Mouse (Mus musculus): ENCODE data around the gene Sh3gl2. TPM values are rescaled to one million over a fixed set of nuclear protein-coding genes. Genes with fewer than 3 reads are reported as not detected.
A peak's percentile ranks its signal among the peaks of the same experiment; 100 is the strongest.

Sh3gl2 gene
- polyA plus RNA-seq, 1 experiment from 2014 or later, result 66.1 TPM

GRCm38 (mm10) chr4:85267456-85267855, 62.5 kb downstream of the Sh3gl2 start:
- H3K4me3 ChIP-seq (replicated peaks; ENCODE audit: low read depth, low read length), result no peak overlapping the region
- H3K9me3 ChIP-seq (ENCODE audit: control insufficient read depth, low read length), result no peaks in the 10 kb centered on the region
- DNase-seq (no peak), ATAC-seq (ENCODE audit: low FRiP score, low TSS enrichment) (no peak)
- 71% methylated on average over 2 of the region's 2 CpGs for WGBS
- H3K36me3 ChIP-seq (ENCODE audit: control insufficient read depth, insufficient read depth, low read length), result no peaks in the 10 kb centered on the region
- H3K27ac ChIP-seq (replicated peaks; ENCODE audit: low read depth, low read length), result no peak overlapping the region
- H3K27me3 ChIP-seq (ENCODE audit: control insufficient read depth, insufficient read depth, low read length), result no peaks in the 10 kb centered on the region
- H3K4me2 ChIP-seq (ENCODE audit: low read length), result no peak overlapping the region
- no peak overlapping the region for H3K9ac ChIP-seq (replicated peaks; ENCODE audit: low read length)
- peaks cover 4% of the 10 kb centered on the region for H3K4me1 ChIP-seq (ENCODE audit: control insufficient read depth, insufficient read depth, low read length)

- H3K4me2 ChIP-seq (ENCODE audit: low read length), result no peak overlapping the region
- no peak overlapping the region for H3K4me3 ChIP-seq (replicated peaks; ENCODE audit: low read depth, low read length)
- DNase-seq (peak; percentile 17), ATAC-seq (ENCODE audit: low FRiP score, low TSS enrichment) (peak; percentile 50; the same call in 1 of the 2 replicates)
- no peak overlapping the region for H3K27ac ChIP-seq (replicated peaks; ENCODE audit: low read depth, low read length)
- 75% methylated on average over 4 of the region's 4 CpGs for WGBS
- no peaks in the 10 kb centered on the region for H3K9me3 ChIP-seq (ENCODE audit: control insufficient read depth, low read length)
- H3K4me1 ChIP-seq (ENCODE audit: control insufficient read depth, insufficient read depth, low read length), result peaks cover 6% of the 10 kb centered on the region
- no peaks in the 10 kb centered on the region for H3K36me3 ChIP-seq (ENCODE audit: control insufficient read depth, insufficient read depth, low read length)
- no peaks in the 10 kb centered on the region for H3K27me3 ChIP-seq (ENCODE audit: control insufficient read depth, insufficient read depth, low read length)
- no peak overlapping the region for H3K9ac ChIP-seq (replicated peaks; ENCODE audit: low read length)
These were observed 68.0 kb downstream of the Sh3gl2 start for GRCm38 (mm10) chr4:85272877-85273276.

DNA sequence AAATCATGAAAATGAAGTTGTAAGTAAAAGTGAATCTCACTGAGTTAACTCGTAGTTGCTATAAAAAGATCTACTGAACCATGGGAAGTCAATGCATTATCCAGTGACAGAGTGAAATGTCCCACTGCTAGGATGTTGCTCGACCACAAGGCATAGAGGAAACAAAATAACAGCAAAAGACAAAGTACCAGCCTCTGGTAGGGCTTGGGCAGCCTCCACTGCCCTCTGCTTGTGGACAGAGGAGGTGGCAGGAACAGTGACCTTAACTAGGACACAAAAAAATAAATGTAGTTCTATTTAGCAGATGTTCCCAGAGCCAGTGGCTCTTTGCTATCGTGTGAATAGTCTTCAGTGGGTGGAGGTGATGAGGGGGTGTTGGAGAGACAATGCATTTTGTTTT, 68.5 kb downstream of the Sh3gl2 start:
- no peaks in the 10 kb centered on the region for H3K27me3 ChIP-seq (ENCODE audit: control insufficient read depth, insufficient read depth, low read length)
- no peak overlapping the region for H3K4me3 ChIP-seq (replicated peaks; ENCODE audit: low read depth, low read length)
- ATAC-seq (ENCODE audit: low FRiP score, low TSS enrichment) (no peak), DNase-seq (no peak)
- H3K27ac ChIP-seq (replicated peaks; ENCODE audit: low read depth, low read length), result no peak overlapping the region
- WGBS, result 73% methylated on average over 3 of the region's 3 CpGs
- no peaks in the 10 kb centered on the region for H3K9me3 ChIP-seq (ENCODE audit: control insufficient read depth, low read length)
- H3K4me1 ChIP-seq (ENCODE audit: control insufficient read depth, insufficient read depth, low read length), result peaks cover 6% of the 10 kb centered on the region
- H3K36me3 ChIP-seq (ENCODE audit: control insufficient read depth, insufficient read depth, low read length), result no peaks in the 10 kb centered on the region
- no peak overlapping the region for H3K9ac ChIP-seq (replicated peaks; ENCODE audit: low read length)
- H3K4me2 ChIP-seq (ENCODE audit: low read length), result no peak overlapping the region

- WGBS, result 95% methylated on average over 9 of the region's 9 CpGs
- H3K9me3 ChIP-seq (ENCODE audit: control insufficient read depth, low read length), result no peaks in the 10 kb centered on the region
- H3K27ac ChIP-seq (replicated peaks; ENCODE audit: low read depth, low read length), result no peak overlapping the region
- H3K36me3 ChIP-seq (ENCODE audit: control insufficient read depth, insufficient read depth, low read length), result no peaks in the 10 kb centered on the region
- H3K27me3 ChIP-seq (ENCODE audit: control insufficient read depth, insufficient read depth, low read length), result no peaks in the 10 kb centered on the region
- H3K9ac ChIP-seq (replicated peaks; ENCODE audit: low read length), result no peak overlapping the region
- ATAC-seq (ENCODE audit: low FRiP score, low TSS enrichment) (no peak), DNase-seq (no peak)
- no peak overlapping the region for H3K4me3 ChIP-seq (replicated peaks; ENCODE audit: low read depth, low read length)
- H3K4me1 ChIP-seq (ENCODE audit: control insufficient read depth, insufficient read depth, low read length), result no peaks in the 10 kb centered on the region
- H3K4me2 ChIP-seq (ENCODE audit: low read length), result no peak overlapping the region
These were observed 78.2 kb downstream of the Sh3gl2 start for GRCm38 (mm10) chr4:85283151-85283550.

GRCm38 (mm10) chr4:85289990-85290389, 85.1 kb downstream of the Sh3gl2 start:
- no peak overlapping the region for H3K4me3 ChIP-seq (replicated peaks; ENCODE audit: low read depth, low read length)
- DNase-seq (no peak), ATAC-seq (ENCODE audit: low FRiP score, low TSS enrichment) (no peak)
- no peak overlapping the region for H3K27ac ChIP-seq (replicated peaks; ENCODE audit: low read depth, low read length)
- H3K27me3 ChIP-seq (ENCODE audit: control insufficient read depth, insufficient read depth, low read length), result no peaks in the 10 kb centered on the region
- no peaks in the 10 kb centered on the region for H3K4me1 ChIP-seq (ENCODE audit: control insufficient read depth, insufficient read depth, low read length)
- no peak overlapping the region for H3K4me2 ChIP-seq (ENCODE audit: low read length)
- H3K9me3 ChIP-seq (ENCODE audit: control insufficient read depth, low read length), result no peaks in the 10 kb centered on the region
- WGBS, result 78% methylated on average over 1 of the region's 1 CpGs
- no peaks in the 10 kb centered on the region for H3K36me3 ChIP-seq (ENCODE audit: control insufficient read depth, insufficient read depth, low read length)
- H3K9ac ChIP-seq (replicated peaks; ENCODE audit: low read length), result no peak overlapping the region

- no peak for DNase-seq
- no peak for ATAC-seq (ENCODE audit: low FRiP score, low TSS enrichment)
- H3K9me3 ChIP-seq (ENCODE audit: control insufficient read depth, low read length), result no peaks in the 10 kb centered on the region
- no peak overlapping the region for H3K27ac ChIP-seq (replicated peaks; ENCODE audit: low read depth, low read length)
- 88% methylated on average over 4 of the region's 4 CpGs for WGBS
- H3K4me3 ChIP-seq (replicated peaks; ENCODE audit: low read depth, low read length), result no peak overlapping the region
- H3K9ac ChIP-seq (replicated peaks; ENCODE audit: low read length), result no peak overlapping the region
- H3K27me3 ChIP-seq (ENCODE audit: control insufficient read depth, insufficient read depth, low read length), result no peaks in the 10 kb centered on the region
- no peaks in the 10 kb centered on the region for H3K4me1 ChIP-seq (ENCODE audit: control insufficient read depth, insufficient read depth, low read length)
- H3K36me3 ChIP-seq (ENCODE audit: control insufficient read depth, insufficient read depth, low read length), result no peaks in the 10 kb centered on the region
- H3K4me2 ChIP-seq (ENCODE audit: low read length), result no peak overlapping the region
These were observed 86.4 kb downstream of the Sh3gl2 start for GRCm38 (mm10) chr4:85291296-85291695.

GRCm38 (mm10) chr4:85293368-85293767, 88.4 kb downstream of the Sh3gl2 start:
- H3K4me1 ChIP-seq (ENCODE audit: control insufficient read depth, insufficient read depth, low read length), result no peaks in the 10 kb centered on the region
- no peak overlapping the region for H3K4me2 ChIP-seq (ENCODE audit: low read length)
- H3K27ac ChIP-seq (replicated peaks; ENCODE audit: low read depth, low read length), result no peak overlapping the region
- H3K36me3 ChIP-seq (ENCODE audit: control insufficient read depth, insufficient read depth, low read length), result no peaks in the 10 kb centered on the region
- no peak overlapping the region for H3K4me3 ChIP-seq (replicated peaks; ENCODE audit: low read depth, low read length)
- 74% methylated on average over 3 of the region's 3 CpGs for WGBS
- no peak overlapping the region for H3K9ac ChIP-seq (replicated peaks; ENCODE audit: low read length)
- H3K27me3 ChIP-seq (ENCODE audit: control insufficient read depth, insufficient read depth, low read length), result no peaks in the 10 kb centered on the region
- DNase-seq, result no peak
- H3K9me3 ChIP-seq (ENCODE audit: control insufficient read depth, low read length), result no peaks in the 10 kb centered on the region
- no peak for ATAC-seq (ENCODE audit: low FRiP score, low TSS enrichment)

GRCm38 (mm10) chr4:85300610-85301405, 95.9 kb downstream of the Sh3gl2 start:
- Histone ChIP-seq H3K27me3 (ENCODE audit: control insufficient read depth, insufficient read depth, low read length) (no peaks in the 10 kb centered on the region), H3K9ac (replicated peaks; ENCODE audit: low read length) (no peak overlapping the region), H3K9me3 (ENCODE audit: control insufficient read depth, low read length) (no peaks in the 10 kb centered on the region), H3K36me3 (ENCODE audit: control insufficient read depth, insufficient read depth, low read length) (no peaks in the 10 kb centered on the region), H3K4me3 (replicated peaks; ENCODE audit: low read depth, low read length) (no peak overlapping the region), H3K4me2 (ENCODE audit: low read length) (no peak overlapping the region), H3K27ac (replicated peaks; ENCODE audit: low read depth, low read length) (no peak overlapping the region), H3K4me1 (ENCODE audit: control insufficient read depth, insufficient read depth, low read length) (no peaks in the 10 kb centered on the region)
- no peak for ATAC-seq (ENCODE audit: low FRiP score, low TSS enrichment)
- peak; percentile 76 for DNase-seq
- 75% methylated on average over 6 of the region's 6 CpGs for WGBS

- no peak overlapping the region for H3K4me2 ChIP-seq (ENCODE audit: low read length)
- H3K4me3 ChIP-seq (replicated peaks; ENCODE audit: low read depth, low read length), result no peak overlapping the region
- ATAC-seq (ENCODE audit: low FRiP score, low TSS enrichment) (no peak), DNase-seq (no peak)
- no peaks in the 10 kb centered on the region for H3K4me1 ChIP-seq (ENCODE audit: control insufficient read depth, insufficient read depth, low read length)
- no peak overlapping the region for H3K9ac ChIP-seq (replicated peaks; ENCODE audit: low read length)
- WGBS, result 84% methylated on average over 7 of the region's 7 CpGs
- H3K27ac ChIP-seq (replicated peaks; ENCODE audit: low read depth, low read length), result no peak overlapping the region
- no peaks in the 10 kb centered on the region for H3K27me3 ChIP-seq (ENCODE audit: control insufficient read depth, insufficient read depth, low read length)
- H3K9me3 ChIP-seq (ENCODE audit: control insufficient read depth, low read length), result no peaks in the 10 kb centered on the region
- H3K36me3 ChIP-seq (ENCODE audit: control insufficient read depth, insufficient read depth, low read length), result no peaks in the 10 kb centered on the region
These were observed 101.1 kb downstream of the Sh3gl2 start for GRCm38 (mm10) chr4:85305912-85306573.

Data from midbrain, embryonic 14.5 days (tissue).